Mouse (Mus musculus): ENCODE data around the gene Hoxc6. TPM values are rescaled to one million over a fixed set of nuclear protein-coding genes. Genes with fewer than 3 reads are reported as not detected.

Gene Hoxc6
- polyA plus RNA-seq, 1 experiment from 2014 or later, result 0.14 TPM

- WGBS (ENCODE audit: insufficient replicate concordance), result 5% methylated on average over 21 of the region's 21 CpGs
- Histone ChIP-seq H3K27me3 (peaks cover 96% of the 10 kb centered on the region), H3K27ac (no peak overlapping the region), H3K36me3 (no peaks in the 10 kb centered on the region), H3K9ac (no peak overlapping the region), H3K9me3 (replicated peaks) (no peaks in the 10 kb centered on the region), H3K4me2 (0 out of 2 replicates have a peak overlapping the region, but pooled peaks have one; percentile 12), H3K4me3 (replicated peaks) (no peak overlapping the region), H3K4me1 (replicated peaks) (no peaks in the 10 kb centered on the region)
- DNase-seq, result no peak
- ATAC-seq (ENCODE audit: low read depth), result no peak
Measured at GRCm38 (mm10) chr15:103059393-103059992, 61.4 kb downstream of the Hoxc6 start.

DNA sequence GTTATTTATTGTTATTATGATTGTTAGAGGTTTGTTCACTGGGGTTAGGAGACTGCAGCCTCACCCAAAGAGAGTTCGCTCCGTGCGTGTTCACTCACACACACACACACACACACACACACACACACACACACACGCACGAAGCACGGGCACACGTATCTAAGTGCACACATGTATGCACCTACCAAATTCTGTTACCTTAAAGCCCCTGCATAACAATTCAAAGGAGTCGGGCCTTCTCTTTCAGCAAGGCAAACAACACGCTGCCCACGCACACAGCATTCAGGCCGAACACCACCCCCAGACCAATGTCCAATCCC lies 61.9 kb downstream of the Hoxc6 start:
- H3K9ac ChIP-seq, result no peak overlapping the region
- H3K4me2 ChIP-seq, result peak overlapping the region; percentile 34; the same call in 1 of the 2 replicates
- no peaks in the 10 kb centered on the region for H3K36me3 ChIP-seq
- ATAC-seq (ENCODE audit: low read depth) (no peak), DNase-seq (no peak)
- no peak overlapping the region for H3K4me3 ChIP-seq (replicated peaks)
- H3K27ac ChIP-seq, result no peak overlapping the region
- peaks cover 94% of the 10 kb centered on the region for H3K27me3 ChIP-seq
- 19% methylated on average over 11 of the region's 11 CpGs for WGBS (ENCODE audit: insufficient replicate concordance)
- no peaks in the 10 kb centered on the region for H3K4me1 ChIP-seq (replicated peaks)
- no peaks in the 10 kb centered on the region for H3K9me3 ChIP-seq (replicated peaks)

DNA sequence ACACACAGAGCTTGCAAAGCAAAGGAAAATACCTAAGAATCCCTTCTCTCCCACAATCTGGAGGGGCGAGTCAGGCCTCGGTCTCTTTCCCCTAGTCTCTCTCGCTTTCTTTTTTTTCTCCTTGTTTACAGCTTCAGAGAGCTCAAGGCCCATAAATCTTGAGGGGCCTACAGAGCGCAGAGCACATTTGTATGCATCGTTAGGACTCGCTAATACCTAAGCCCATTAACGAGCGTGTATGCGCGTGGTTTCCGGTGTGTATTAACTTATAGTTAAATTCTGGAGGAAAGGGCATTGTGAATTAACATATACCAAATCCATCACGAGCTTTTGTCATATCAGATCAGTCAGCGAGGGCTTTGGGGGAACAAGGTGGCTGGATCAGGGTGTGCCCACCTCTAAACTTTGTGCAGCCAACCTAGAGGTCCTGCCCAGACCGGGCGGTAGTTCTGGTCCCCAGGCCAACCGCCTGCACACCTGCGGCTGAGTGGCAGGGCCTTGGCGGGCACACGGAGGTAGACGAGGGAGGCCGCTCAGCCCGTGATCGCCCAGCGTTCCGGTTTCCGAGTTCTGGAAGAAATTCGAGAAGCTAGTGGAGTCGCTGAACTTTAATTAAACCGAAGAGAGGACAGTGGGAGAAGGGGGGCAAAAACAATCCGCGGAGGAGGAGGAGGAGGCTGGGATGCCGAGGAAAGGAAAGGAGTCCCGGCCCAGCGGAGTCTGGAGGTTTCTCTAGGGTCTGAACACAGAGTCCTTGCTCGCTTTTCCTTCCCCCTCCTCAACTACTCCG lies 62.5 kb downstream of the Hoxc6 start:
- Histone ChIP-seq H3K27me3 (peaks cover 94% of the 10 kb centered on the region), H3K9ac (no peak overlapping the region), H3K4me3 (replicated peaks) (no peak overlapping the region), H3K4me2 (peak overlapping the region; percentile 34), H3K4me1 (replicated peaks) (no peaks in the 10 kb centered on the region), H3K9me3 (replicated peaks) (no peaks in the 10 kb centered on the region), H3K36me3 (no peaks in the 10 kb centered on the region), H3K27ac (no peak overlapping the region)
- ATAC-seq (ENCODE audit: low read depth) (no peak), DNase-seq (no peak)
- WGBS (ENCODE audit: insufficient replicate concordance), result 4% methylated on average over 36 of the region's 36 CpGs

- Histone ChIP-seq H3K4me3 (replicated peaks) (no peak overlapping the region), H3K9ac (no peak overlapping the region), H3K36me3 (no peaks in the 10 kb centered on the region), H3K27ac (no peak overlapping the region), H3K4me1 (replicated peaks) (no peaks in the 10 kb centered on the region), H3K9me3 (replicated peaks) (no peaks in the 10 kb centered on the region), H3K4me2 (peak overlapping the region; percentile 34; the same call in 1 of the 2 replicates), H3K27me3 (peaks cover 95% of the 10 kb centered on the region)
- WGBS (ENCODE audit: insufficient replicate concordance), result 2% methylated on average over 30 of the region's 30 CpGs
- ATAC-seq (ENCODE audit: low read depth) (no peak), DNase-seq (no peak)
Measured at GRCm38 (mm10) chr15:103061131-103061825, 63.2 kb downstream of the Hoxc6 start.

MicroRNAs encoded within 50 kb of the gene (microRNA counts, 519-probe panel; counts per million panel counts)
- microRNA mmu-miR-615-3p (114 counts per million), microRNA mmu-miR-615-5p (114 counts per million)

Small RNA genes within 50 kb of the gene (microRNA-seq; reads per million reads assigned to microRNA genes)
- gene Mir196a-2 (20.0 reads per million, percentile 33 among the genes with 10 or more reads in this experiment), gene Mir615 (265 reads per million, percentile 61 among the genes with 10 or more reads in this experiment)

Other genes starting within 250 kb of the Hoxc6 start
- not detected in 2 replicates for gene Hoxc13, start 77.2 kb upstream of the Hoxc6 start, polyA plus RNA-seq (2015; fragmentation: Nextera tagmentation; extraction: Ambion mirVana)
- gene Hoxc12, start 61.5 kb upstream of the Hoxc6 start, polyA plus RNA-seq (2015; fragmentation: Nextera tagmentation; extraction: Ambion mirVana), result not detected in 2 replicates
- not detected in 2 replicates for gene Hoxc11, start 43.8 kb upstream of the Hoxc6 start, polyA plus RNA-seq (2015; fragmentation: Nextera tagmentation; extraction: Ambion mirVana)
- gene Hoxc10, start 31.5 kb upstream of the Hoxc6 start, polyA plus RNA-seq (2015; fragmentation: Nextera tagmentation; extraction: Ambion mirVana), result not detected in 2 replicates
- gene Hoxc5, start 30.8 kb upstream of the Hoxc6 start, polyA plus RNA-seq (2015; fragmentation: Nextera tagmentation; extraction: Ambion mirVana), result 0.27 and 0.28 TPM in 2 replicates
- gene Hoxc9, start 21.8 kb upstream of the Hoxc6 start, polyA plus RNA-seq (2015; fragmentation: Nextera tagmentation; extraction: Ambion mirVana), result 0.07 TPM in 1 of 2 replicates, not detected in the other
- 0.19 and 0.20 TPM in 2 replicates for gene Hoxc8, start 7.7 kb upstream of the Hoxc6 start, polyA plus RNA-seq (2015; fragmentation: Nextera tagmentation; extraction: Ambion mirVana)
- gene Hoxc4, start 20.7 kb downstream of the Hoxc6 start, polyA plus RNA-seq (2015; fragmentation: Nextera tagmentation; extraction: Ambion mirVana), result 0.31 and 0.42 TPM in 2 replicates
- 5.0 and 6.4 TPM in 2 replicates for gene Smug1, start 168.8 kb downstream of the Hoxc6 start, polyA plus RNA-seq (2015; fragmentation: Nextera tagmentation; extraction: Ambion mirVana)
- 61.1 and 76.6 TPM in 2 replicates for gene Cbx5, start 241.6 kb downstream of the Hoxc6 start, polyA plus RNA-seq (2015; fragmentation: Nextera tagmentation; extraction: Ambion mirVana)
- 436 and 495 TPM in 2 replicates for gene Hnrnpa1, start 242.2 kb downstream of the Hoxc6 start, polyA plus RNA-seq (2015; fragmentation: Nextera tagmentation; extraction: Ambion mirVana)

Measured in liver, embryonic 13.5 days (tissue).